Mouse (Mus musculus) effector memory CD4-positive, alpha-beta T cell, adult 7 months (primary cell): ENCODE measurements around the gene Sgce. TPM values are rescaled to one million over a fixed set of nuclear protein-coding genes. Genes with fewer than 3 reads are reported as not detected.

Experiments used
- polyA plus RNA-seq: library from polyadenylated mRNA; unstranded; fragments of 100-300 nt; shearing (Covaris generic); gene quantifications from one replicate; pipeline ENCODE4 v1.2.1, GENCODE M21; 2017

Sgce gene
- 0.51 TPM for polyA plus RNA-seq

DNA sequence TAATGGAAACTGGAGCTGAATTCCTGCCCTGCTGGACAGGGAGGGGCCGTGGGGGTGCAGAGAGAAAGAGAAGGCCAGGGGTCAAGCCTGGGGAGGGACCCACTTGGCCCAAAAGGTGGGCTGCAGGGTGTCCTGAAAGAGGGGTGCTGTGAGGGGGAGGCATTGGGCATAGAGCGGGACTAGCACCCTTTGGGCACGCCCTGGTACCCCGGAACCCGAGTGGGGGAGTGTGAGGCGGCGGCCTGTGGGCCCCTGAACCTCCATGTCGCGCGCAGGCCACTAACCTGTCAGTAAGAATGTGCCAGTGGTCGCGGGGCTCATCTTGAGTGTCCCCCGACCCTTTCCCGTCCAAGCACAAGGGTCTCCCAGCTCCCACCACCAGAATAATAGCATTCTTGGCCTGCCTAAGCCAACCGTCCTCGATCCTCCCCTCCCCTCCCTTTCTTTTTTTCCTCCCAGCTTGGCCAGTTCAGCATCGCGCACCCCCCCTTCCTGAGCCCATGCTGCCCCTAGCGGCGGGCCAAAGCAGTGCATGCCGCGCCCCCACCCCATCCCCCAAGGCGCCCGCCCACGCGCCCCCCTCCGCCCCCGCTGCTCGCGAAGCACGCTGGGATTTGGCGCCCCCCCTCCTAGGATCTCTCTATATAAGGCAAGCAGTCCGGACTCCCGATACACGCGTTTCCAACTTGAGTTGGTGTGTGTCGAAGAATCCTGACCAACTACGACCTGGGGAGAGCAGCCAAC lies at the start of gene Sgce, which contains the start of gene Peg10:
Gene Sgce, minus strand, starts transcription at position 512 of the 744 bp plus-strand sequence.
Gene Peg10, plus strand, starts transcription at position 611 of the 744 bp plus-strand sequence.

Other genes with a start within 250 kb of the Sgce start
- 0.13 TPM for gene Col1a2, start 242.4 kb downstream of the Sgce start, polyA plus RNA-seq
- gene Casd1, start 146.4 kb downstream of the Sgce start, polyA plus RNA-seq, result 20.2 TPM
- gene Peg10, start 99 bp upstream of the Sgce start, polyA plus RNA-seq, result not detected
- 0.20 TPM for gene Ppp1r9a, start 155.7 kb upstream of the Sgce start, polyA plus RNA-seq